ENCODE assay signal across 8 mouse cellular contexts in the genomic region with DNA sequence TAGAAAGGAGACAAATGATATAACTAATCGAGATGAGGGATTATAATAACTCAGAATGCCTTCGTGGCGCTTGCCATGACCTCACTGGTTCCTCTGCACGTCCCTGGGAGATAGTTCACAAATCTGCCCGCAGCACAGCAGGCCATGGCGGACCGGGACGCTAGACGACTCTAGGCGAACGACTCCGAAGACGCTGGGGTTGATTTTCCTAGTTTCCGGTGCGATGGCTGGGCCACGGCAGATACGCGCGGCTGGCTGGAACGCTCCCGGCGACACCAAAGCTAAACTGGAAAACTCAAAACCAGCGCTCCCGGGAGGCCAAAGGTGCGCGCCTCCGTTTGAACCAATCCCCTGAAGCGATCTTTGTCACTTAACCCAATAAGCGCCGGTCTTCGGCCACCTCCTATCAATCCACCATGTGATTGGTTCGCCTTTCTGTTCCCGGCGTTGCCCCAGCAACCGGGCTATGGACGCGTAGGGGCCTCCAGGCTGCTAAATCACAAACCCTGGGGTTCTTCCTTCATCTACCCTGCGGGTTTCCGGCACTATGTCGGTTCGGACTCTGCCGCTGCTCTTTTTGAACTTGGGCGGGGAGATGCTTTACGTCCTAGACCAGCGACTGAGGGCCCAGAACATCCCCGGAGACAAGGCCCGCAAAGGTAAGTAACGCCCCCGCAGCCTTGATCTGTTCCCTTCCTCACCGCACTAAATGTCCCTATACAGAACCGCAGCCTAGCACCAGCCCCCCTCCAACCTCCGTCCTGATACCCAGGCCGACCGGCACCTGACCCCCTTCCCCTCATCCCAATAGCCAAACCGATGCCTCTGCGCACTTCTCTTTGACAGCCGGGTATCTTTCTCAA. TPM values are rescaled to one million over a fixed set of nuclear protein-coding genes. Genes with fewer than 3 reads are reported as not detected.
DNase-seq lines count a peak whose midpoint lies in the region; ATAC-seq and TF ChIP-seq lines count a peak whose summit lies in the region.

A gene (plus strand): TSS at position 432 of the 863 bp plus-strand sequence.

- under 1% methylated on average over 57 of the region's 57 CpGs for WGBS in forebrain, embryonic 14.5 days
- WGBS in lung, adult 2 months = 1% methylated on average over 57 of the region's 57 CpGs

- peak within 1 kb of the TSS; percentile 53 for H3K9ac ChIP-seq in ES-Bruce4 (ENCODE audit: low read depth, poor library complexity, severe bottlenecking)
- peak within 1 kb of the TSS; percentile 70 for H3K9ac ChIP-seq in forebrain, embryonic 14.5 days (ENCODE audit: low read length)

- peak; percentile 100 for ATAC-seq in cerebellum, adult (ENCODE audit: insufficient number of reproducible peaks, low FRiP score, low TSS enrichment)
- peak; percentile 99 for ATAC-seq in forebrain, embryonic 14.5 days
- peak; percentile 91 for ATAC-seq in neutrophil, adult 5-6 weeks (ENCODE audit: extremely low read depth, insufficient number of reproducible peaks, low FRiP score, poor library complexity, severe bottlenecking)

- no peak for TF ChIP-seq POLR2A in ES-Bruce4 (IDR thresholded peaks at IDR 0.05; ENCODE audit: insufficient read depth, low read length)
- 0 out of 2 replicates have a peak, but pooled peaks have one; percentile 22 for TF ChIP-seq POLR2A in lung, adult 2 months (IDR thresholded peaks at IDR 0.05; ENCODE audit: borderline replicate concordance, extremely low read depth, low read depth, low read length)

- H3K4me2 ChIP-seq in forebrain, embryonic 14.5 days (ENCODE audit: low read length) = peak within 1 kb of the TSS; percentile 65

- peak within 1 kb of the TSS; percentile 91 for H3K4me3 ChIP-seq in ES-Bruce4 (ENCODE audit: low read depth, low read length)
- peak within 1 kb of the TSS; percentile 55 for H3K4me3 ChIP-seq in forebrain, embryonic 14.5 days (ENCODE audit: low read depth, low read length)
- peak within 1 kb of the TSS; percentile 74 for H3K4me3 ChIP-seq in lung, adult 2 months (replicated peaks; ENCODE audit: extremely low read depth, low read depth, low read length)

- intact Hi-C loops in heart, postnatal 25 days (cut with DNase I) = no loop called here

- H3K4me1 ChIP-seq in ES-Bruce4 (ENCODE audit: control insufficient read depth, insufficient read depth, low read length) = no peaks in the 10 kb centered on the region
- H3K4me1 ChIP-seq in forebrain, embryonic 14.5 days (ENCODE audit: control insufficient read depth, insufficient read depth, low read length) = peaks cover 9% of the 10 kb centered on the region
- H3K4me1 ChIP-seq in lung, adult 2 months (ENCODE audit: control insufficient read depth, insufficient read depth, low read length) = 0 out of 2 replicates have a peak, but pooled peaks cover 4% of the 10 kb centered on the region

- no peaks in the 10 kb centered on the region for H3K9me3 ChIP-seq in ES-Bruce4 (replicated peaks; ENCODE audit: control insufficient read depth, insufficient read depth, low read length, poor library complexity, severe bottlenecking)
- H3K9me3 ChIP-seq in forebrain, embryonic 14.5 days (replicated peaks; ENCODE audit: control insufficient read depth, low read length) = no peaks in the 10 kb centered on the region

- TF ChIP-seq EP300 in ES-Bruce4 (IDR thresholded peaks at IDR 0.05; ENCODE audit: insufficient read depth, low read depth, low read length) = no peak

- peak; percentile 98 for DNase-seq in forebrain, embryonic 14.5 days (ENCODE audit: low spot score)
- DNase-seq in heart, postnatal 25 days (ENCODE audit: low spot score) = peak; percentile 84
- peak; percentile 91 to 97 for DNase-seq in layer of hippocampus, adult 18-20 months (ENCODE audit: low spot score in 2 of 2)
- DNase-seq in lung, adult 2 months = peak; percentile 85
- DNase-seq in thymus, adult 18-20 months = peak; percentile 79 to 88

- H3K36me3 ChIP-seq in ES-Bruce4 (ENCODE audit: control insufficient read depth, insufficient read depth, low read length, poor library complexity, severe bottlenecking) = peaks cover 10% of the 10 kb centered on the region
- peaks cover 22% of the 10 kb centered on the region for H3K36me3 ChIP-seq in forebrain, embryonic 14.5 days (ENCODE audit: control insufficient read depth, insufficient read depth, low read length)

- H3K27me3 ChIP-seq in ES-Bruce4 (ENCODE audit: control insufficient read depth, insufficient read depth, low read length, poor library complexity, severe bottlenecking) = no peaks in the 10 kb centered on the region
- no peaks in the 10 kb centered on the region for H3K27me3 ChIP-seq in forebrain, embryonic 14.5 days (replicated peaks; ENCODE audit: control insufficient read depth, insufficient read depth, low read length)

- TF ChIP-seq CTCF in ES-Bruce4 (IDR thresholded peaks at IDR 0.05; ENCODE audit: low read depth, low read length) = no peak
- no peak for TF ChIP-seq CTCF in lung, adult 2 months (IDR thresholded peaks at IDR 0.05; ENCODE audit: insufficient read depth, low read length)

- no peak within 1 kb of the TSS for H3K27ac ChIP-seq in ES-Bruce4 (ENCODE audit: insufficient read depth, low read length)
- H3K27ac ChIP-seq in forebrain, embryonic 14.5 days (ENCODE audit: low read depth, low read length) = no peak within 1 kb of the TSS

RNA-seq across cellular contexts. Expression of the gene that starts here (rescaled TPM):
- polyA plus RNA-seq in ES-Bruce4 (2011; ENCODE audit: insufficient read depth, insufficient read length, low read depth, missing spikeins) = 2.8 and 5.3 TPM in 2 replicates
- 31.2 and 32.0 TPM in 2 replicates for polyA plus RNA-seq in forebrain, embryonic 14.5 days (2014; fragmentation: Nextera tagmentation; extraction: Ambion mirVana)
- 1 to 10 TPM; 1.1 to 1.7 TPM for total RNA-seq in heart, postnatal 25 days (2021)
- total RNA-seq in layer of hippocampus, adult 18-20 months (2021) = 10 to 100 TPM; 43.6 to 47.6 TPM
- 2.8 and 4.5 TPM in 2 replicates for polyA plus RNA-seq in lung, adult 2 months (2012; rRNA removed)
- 17.4 and 23.7 TPM in 2 replicates for total RNA-seq in neutrophil, adult 5-6 weeks (2017)
